Mouse (Mus musculus) myocyte (in vitro differentiated cells): ENCODE data around the gene Prps1l3.
A peak's percentile ranks its signal among the peaks of the same experiment; 100 is the strongest.

Source experiments
- CEBPB ChIP-seq: IDR thresholded peaks from 2 replicates; pipeline ENCODE4 v1.6.1; 2011; ENCODE audit warnings: mild to moderate bottlenecking, moderate library complexity; ENCODE audit not compliant: poor library complexity, insufficient read depth, severe bottlenecking
- E2F4 ChIP-seq: IDR thresholded peaks from one replicate; pipeline ENCODE4 v1.6.1; 2011; ENCODE audit warnings: mild to moderate bottlenecking, control low read depth, moderate library complexity; ENCODE audit not compliant: insufficient read depth
- MAX ChIP-seq: IDR thresholded peaks from one replicate; pipeline ENCODE4 v1.6.1; 2011; ENCODE audit warnings: low read depth, mild to moderate bottlenecking, control low read depth
- MYOD1 ChIP-seq, 3 experiments: IDR thresholded peaks; one replicate each; pipeline ENCODE4 v1.6.1; 2011; ENCODE audit warnings: control low read depth in 2 of 3, low read depth in 2 of 3, mild to moderate bottlenecking in 2 of 3, moderate library complexity in 1 of 3; ENCODE audit not compliant: insufficient read length in 2 of 3, control insufficient read depth in 1 of 3
- POLR2A ChIP-seq: IDR thresholded peaks from one replicate; pipeline ENCODE4 v1.6.1; 2011; ENCODE audit warnings: low read depth, mild to moderate bottlenecking, control low read depth, moderate library complexity; ENCODE audit not compliant: insufficient read length
- POLR2AphosphoS2 ChIP-seq: IDR thresholded peaks from one replicate; pipeline ENCODE4 v1.6.1; 2011; ENCODE audit warnings: low read depth, control low read depth; ENCODE audit not compliant: insufficient read length
- USF1 ChIP-seq: IDR thresholded peaks from one replicate; pipeline ENCODE4 v1.6.1; 2011; ENCODE audit warnings: low read depth, mild to moderate bottlenecking, control low read depth, moderate library complexity

DNA sequence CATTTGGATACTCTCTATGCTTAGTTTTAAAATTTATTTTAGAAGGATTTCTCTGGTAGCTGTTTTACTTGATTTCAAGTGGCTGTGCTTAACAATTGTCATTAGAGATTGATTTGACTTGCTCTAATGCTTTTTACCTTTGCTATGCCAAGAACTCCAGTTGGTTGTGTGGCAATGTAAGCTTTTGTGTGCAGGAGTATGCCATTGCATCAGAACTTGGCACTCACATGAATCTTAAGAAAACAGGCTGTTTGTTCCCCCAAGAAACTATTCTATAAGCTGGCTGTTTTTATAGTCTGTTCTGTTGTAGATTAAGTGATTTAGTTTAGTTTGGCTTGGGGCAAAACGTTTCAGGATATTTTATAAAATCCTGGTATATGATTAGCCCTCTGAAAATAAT is 45.2 kb downstream of the Prps1l3 start:
- TF ChIP-seq MAX (no peak), CEBPB (0 out of 2 replicates have a peak, but pooled peaks have one; percentile 29), E2F4 (no peak), POLR2A (no peak), USF1 (no peak), POLR2AphosphoS2 (no peak), MYOD1 (IDR thresholded peaks at IDR 0.05; ENCODE audit: control insufficient read depth in 1 of 3, insufficient read length in 2 of 3, low read depth in 2 of 3) (no peak)
